Mouse (Mus musculus) lung, adult 2 months (tissue): ENCODE data around the gene Akap12.

Experiments used
- CTCF ChIP-seq: fragments of 200-500 bp; IDR thresholded peaks from 2 replicates; pipeline ENCODE4 v1.5.1; 2011; ENCODE audit warnings: mild to moderate bottlenecking, low read length, control low read depth; ENCODE audit not compliant: insufficient read depth
- POLR2A ChIP-seq: fragments of 200-500 bp; IDR thresholded peaks from 2 replicates; pipeline ENCODE4 v1.6.1; 2011; ENCODE audit warnings: low read depth, mild to moderate bottlenecking, control low read depth, low read length, borderline replicate concordance; ENCODE audit errors: extremely low read depth

DNA sequence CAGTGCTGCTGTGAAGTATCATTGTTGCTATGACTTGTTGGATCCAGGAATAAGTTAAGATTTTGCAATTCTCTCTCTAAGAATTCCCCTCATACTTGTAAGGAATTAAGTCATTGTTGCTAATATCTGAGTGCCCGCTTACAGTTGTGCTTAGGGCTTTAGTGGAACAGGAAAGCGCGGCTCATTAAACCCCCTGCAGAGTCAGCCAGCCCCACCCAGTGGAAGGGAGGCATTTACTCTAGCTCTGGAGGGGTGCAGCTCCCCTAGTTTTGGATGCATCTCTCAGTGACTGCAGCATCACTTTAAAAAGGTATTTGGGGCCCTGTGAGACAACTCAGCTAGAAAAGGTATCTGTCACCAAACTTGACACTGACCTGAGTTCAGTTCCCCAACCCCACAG is 24.0 kb downstream of the Akap12 start:
- TF ChIP-seq CTCF: no peak
- no peak for TF ChIP-seq POLR2A
